Mouse (Mus musculus) mouse embryonic stem cell (cell line): ENCODE data around the gene Amotl1.

Experiments used
- in situ Hi-C, 2 experiments: fragments of 300-500 bp; cut with MboI; formaldehyde crosslinking; loops; 1 replicate in 1 of 2; 3 replicates in 1 of 2; pipeline ENCODE4 v1.14.3; 2019 to 2020; ENCODE audit warnings: low sequenced_read_pairs in 2 of 2, low pct_unique_long_range_greater_than_20kb in 1 of 2, mixed read lengths in 1 of 2; ENCODE audit not compliant: unreplicated experiment in 1 of 2

The Amotl1 gene

DNA sequence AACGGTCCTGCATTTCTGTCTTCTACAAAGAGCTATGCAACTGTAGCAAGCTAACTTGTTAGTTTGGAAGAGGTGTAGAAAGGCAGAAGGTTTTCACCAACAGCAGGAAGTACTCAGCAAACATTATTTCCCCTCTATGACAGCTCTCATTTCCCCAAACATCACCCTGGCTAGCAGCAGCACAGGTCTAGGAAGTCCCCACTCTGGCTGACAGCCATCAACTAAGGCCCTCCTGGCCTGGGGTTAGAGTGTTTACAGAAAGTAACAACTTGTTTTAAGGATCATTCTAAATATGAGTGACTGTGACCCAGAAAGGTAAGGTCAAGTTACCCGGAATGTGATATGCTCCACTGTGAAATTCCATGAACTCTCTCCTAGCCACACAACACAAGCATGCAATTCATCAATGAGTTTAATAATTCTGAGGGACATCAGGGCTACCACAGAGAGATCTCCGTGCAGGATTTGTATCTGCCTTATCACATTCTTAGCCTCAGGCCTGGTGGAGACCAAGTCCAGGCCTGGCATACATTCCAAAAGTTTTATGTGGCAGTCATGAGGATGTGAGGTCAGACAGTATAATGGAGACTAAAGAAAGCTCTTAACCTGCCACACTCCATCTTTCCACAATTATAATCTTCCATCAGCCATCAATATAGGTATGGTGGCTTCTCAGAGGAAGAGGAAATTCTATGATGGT is 123.7 kb downstream of the Amotl1 start:
- in situ Hi-C loops: loop anchor here in 1 of 2 experiments (10.0 kb wide), 1 partner anchor 184 kb away; no protein-coding TSS in a partner anchor

DNA sequence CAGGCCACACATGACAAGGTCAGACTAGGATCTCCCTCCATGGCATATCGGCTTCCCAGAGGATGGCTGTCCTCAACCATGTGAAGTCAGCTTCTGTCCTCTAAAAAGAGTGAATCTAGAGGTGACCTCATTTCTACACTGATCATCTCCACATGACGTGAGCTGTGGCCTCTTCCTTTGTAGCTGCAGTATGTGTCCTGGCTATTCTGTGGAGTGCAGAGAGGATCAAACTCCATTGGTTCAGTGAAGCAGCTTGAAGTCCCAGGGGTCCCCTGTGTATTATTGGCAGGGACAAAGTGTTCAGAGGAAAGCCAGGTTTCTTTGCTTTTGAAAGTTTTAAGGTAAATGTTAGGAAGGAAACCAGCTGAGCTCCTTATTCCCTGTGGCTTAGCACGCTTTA is 126.8 kb downstream of the Amotl1 start:
- in situ Hi-C loops: no loop called here

DNA sequence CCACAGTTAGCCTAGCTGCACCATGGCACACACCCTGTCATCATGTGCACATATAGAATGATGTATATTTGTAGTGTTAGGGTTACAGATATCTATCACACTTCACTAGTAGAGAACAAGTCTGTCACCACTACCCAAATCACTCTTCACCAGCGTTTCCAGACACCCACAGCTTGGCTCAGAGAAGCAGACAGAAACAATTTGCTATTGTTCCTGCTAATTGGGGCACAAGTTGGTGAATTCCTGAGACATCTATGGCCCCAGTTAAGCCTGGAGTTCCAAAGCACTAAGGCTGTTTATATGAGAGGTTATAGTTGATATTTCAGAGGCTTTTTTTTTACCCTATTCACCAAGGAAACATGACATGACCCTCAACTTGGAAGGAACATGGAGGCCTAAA is 127.6 kb downstream of the Amotl1 start:
- in situ Hi-C loops: no loop called here

DNA sequence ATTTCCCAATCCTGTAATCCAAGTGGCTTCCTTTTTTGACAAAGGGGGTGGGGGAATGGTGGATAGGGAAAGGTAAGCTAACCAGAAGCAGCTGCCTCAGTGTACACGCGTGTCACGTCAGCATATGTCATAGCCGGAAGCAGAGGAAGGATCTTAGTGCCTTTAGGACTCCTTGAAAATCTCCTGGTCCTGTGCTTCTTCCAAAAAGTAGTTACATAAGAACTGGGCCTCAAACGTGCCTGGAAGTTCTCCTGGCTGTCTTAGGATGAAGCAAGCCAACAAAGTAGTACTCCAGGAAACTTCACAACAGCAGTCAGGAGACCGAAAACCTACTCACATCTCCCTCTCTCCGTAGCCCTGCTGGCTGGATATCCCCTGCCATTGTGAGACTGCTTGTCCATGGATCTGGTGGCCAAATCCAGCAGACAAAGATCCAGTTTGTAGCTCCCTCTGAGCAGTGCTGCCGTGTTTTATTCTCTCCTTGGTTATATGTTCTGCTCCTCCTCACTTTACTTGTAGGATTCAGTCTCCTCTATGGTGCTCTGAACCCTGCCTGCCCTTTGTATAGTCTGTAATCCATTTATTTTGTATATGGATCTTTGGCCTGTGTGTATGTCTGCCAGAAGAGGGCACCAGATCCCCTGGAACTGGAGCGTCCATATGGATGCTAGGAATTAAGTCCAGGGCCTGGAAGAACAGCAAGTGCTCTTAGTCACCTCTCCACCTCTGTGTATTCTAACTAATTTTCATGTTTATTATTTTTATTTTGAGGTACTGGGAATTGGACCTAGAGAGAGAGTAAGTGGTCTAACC is 132.0 kb downstream of the Amotl1 start:
- in situ Hi-C loops: loop anchor here in 1 of 2 experiments (5.0 kb wide), 1 partner anchor 184 kb away; no protein-coding TSS in a partner anchor

DNA sequence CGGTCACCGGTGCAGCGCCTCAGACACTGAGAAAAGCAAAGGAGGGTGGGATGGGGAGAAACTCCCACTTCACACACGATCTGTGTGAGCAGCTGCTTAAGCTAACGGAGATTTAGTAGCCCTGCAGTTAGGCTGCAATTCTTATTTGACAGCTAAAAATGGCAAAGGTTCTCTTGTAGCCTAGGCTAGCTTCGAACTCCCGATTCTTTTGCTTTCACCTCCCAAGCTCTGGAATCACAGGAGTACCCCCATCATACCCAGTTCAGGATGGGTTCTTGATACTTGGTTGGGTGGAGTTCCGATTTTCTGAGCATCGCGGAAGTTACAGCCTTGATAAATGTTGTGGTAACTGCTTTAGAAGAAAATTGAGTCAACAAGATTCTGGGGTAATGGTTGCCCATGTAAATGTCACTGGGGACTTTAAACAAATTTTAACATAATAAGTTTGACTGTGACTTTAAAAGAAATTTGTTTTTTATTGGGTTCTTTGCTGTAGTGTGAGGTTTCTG is 143.9 kb downstream of the Amotl1 start:
- in situ Hi-C loops: no loop called here

DNA sequence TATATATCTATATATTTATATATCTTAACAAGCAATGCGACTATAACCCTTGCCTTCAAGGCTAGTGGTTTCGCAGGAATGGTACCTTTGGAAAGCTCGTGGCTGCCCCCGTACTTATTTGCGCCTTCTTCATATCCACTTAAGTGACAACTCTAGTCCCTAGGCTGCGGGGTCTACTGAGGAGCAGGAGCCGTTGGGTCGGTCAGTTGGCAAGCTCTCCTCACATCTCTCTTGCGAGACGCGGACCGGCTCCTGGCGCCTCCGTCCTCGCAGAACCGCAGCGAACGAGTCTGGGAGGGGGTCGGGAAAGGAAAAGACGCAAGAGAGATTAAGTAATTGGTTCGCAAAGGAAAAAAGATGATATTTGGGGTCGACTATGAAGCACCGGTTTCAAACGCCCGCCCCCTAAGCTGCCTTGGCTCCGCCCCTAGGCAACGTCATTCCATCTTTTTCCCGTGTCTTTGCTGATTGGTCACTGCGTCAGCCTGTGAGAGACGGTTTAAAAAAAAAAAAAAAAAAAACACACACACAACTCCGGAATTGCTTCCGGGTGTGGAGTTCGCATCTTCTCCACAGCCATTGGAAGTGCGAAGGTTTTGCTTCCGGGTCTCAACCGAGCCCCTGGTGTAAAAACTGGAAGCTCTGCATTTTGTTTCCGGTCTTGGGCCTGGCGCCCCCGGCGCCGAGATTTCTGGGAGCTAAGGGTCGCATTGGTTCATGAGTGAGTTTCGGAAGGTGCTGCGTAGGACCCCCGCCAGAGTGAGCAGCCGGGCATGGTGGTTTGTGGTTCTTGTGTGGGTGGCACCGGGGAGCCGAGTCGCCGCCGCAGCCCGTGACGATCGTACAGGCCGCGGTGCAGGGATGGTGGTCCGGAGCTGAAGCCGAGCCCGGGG is 144.6 kb downstream of the Amotl1 start, which contains the start of the genes Kdm4d and Cwc15:
Gene Kdm4d (minus strand): TSS at position 460 of the 893 bp plus-strand sequence.
Gene Cwc15 (plus strand): TSS at position 595 of the 893 bp plus-strand sequence.
- in situ Hi-C loops: no loop called here

DNA sequence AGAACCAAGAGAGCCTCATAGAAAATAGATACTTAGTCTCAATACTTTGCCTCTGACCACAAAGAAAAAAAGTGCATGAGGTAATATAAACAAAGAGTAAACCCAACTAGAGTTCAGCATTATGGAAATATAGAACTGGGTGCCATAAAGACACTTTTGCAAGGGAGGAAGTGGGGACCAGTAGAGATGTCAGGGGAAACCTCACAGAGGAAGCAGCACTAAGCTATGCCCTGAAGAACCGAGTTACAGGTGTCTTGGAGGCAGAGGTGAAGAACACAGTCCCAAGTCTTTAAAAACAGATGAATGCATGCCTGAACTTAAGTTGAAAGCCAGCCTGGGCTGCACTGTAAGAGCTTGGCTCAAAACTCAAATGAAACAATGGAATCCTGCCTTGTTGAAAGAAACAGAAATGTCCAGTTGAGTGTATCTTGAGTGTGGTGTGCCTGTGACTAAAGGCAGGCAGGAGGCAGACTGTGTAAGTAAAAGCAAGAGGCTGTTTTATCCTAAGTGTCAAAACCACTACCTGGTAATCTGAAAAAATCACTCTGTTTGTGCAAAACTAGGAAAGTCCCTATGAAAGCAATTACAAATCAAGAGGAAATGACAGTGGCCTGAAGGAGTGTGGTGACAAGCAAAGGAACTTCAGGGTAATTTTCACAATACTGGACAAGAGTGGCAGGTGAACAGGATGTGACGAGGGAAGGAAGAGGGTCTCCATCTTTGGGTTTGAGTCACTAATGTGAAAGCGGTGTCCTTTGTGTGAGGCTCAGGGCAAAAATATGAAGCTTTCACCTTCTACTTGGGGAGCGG is 145.8 kb downstream of the Amotl1 start:
- in situ Hi-C loops: no loop called here
